Mouse (Mus musculus) gastrocnemius, postnatal 36 days (tissue): ENCODE data around the gene Thoc5. TPM values are rescaled to one million over a fixed set of nuclear protein-coding genes. Genes with fewer than 3 reads are reported as not detected.

Experiments
- DNase-seq, 2 experiments: peaks; one replicate each; pipeline ENCODE4 v3.0.0; 2022
- intact Hi-C: fragments of 180-260 bp; cut with DNase I; formaldehyde crosslinking; loops from one replicate; pipeline ENCODE4 v1.15.1; 2025
- total RNA-seq, 2 experiments: library from RNA; stranded (reverse); gene quantifications; 2 replicates each; pipeline ENCODE4 v1.2.3; 2021

The Thoc5 gene
- total RNA-seq, 2 experiments from 2014 or later, result 12.9 to 14.0 TPM

- intact Hi-C loops, result no loop called here
- no peak for DNase-seq
These were observed 5.3 kb downstream of the Thoc5 start for GRCm38 (mm10) chr11:4900437-4900836.

- intact Hi-C loops, result no loop called here
- DNase-seq, result no peak
These were observed 6.8 kb downstream of the Thoc5 start for GRCm38 (mm10) chr11:4901956-4902355.

GRCm38 (mm10) chr11:4906231-4906630 is 11.1 kb downstream of the Thoc5 start:
- DNase-seq, result no peak
- intact Hi-C loops, result no loop called here

GRCm38 (mm10) chr11:4916068-4916467 is 20.9 kb downstream of the Thoc5 start:
- intact Hi-C loops, result loop anchor here (1.0 kb wide), 1 partner anchor 58 kb away; no protein-coding TSS in a partner anchor
- peak in 1 of 2 experiments; percentile 43 for DNase-seq

GRCm38 (mm10) chr11:4921281-4921680 is 26.2 kb downstream of the Thoc5 start:
- DNase-seq, result no peak

GRCm38 (mm10) chr11:4921751-4922150 is 26.6 kb downstream of the Thoc5 start:
- DNase-seq, result no peak
- intact Hi-C loops, result no loop called here

More at GRCm38 (mm10) chr11:4921281-4921680, 26.2 kb downstream of the Thoc5 start:
- intact Hi-C loops, result no loop called here

- intact Hi-C loops, result no loop called here
- no peak for DNase-seq
These were observed 32.1 kb downstream of the Thoc5 start for GRCm38 (mm10) chr11:4927224-4927623.

GRCm38 (mm10) chr11:4931009-4931601 is 36.0 kb downstream of the Thoc5 start:
- intact Hi-C loops, result no loop called here
- DNase-seq, result no peak

- no peak for DNase-seq
- intact Hi-C loops, result no loop called here
These were observed 41.1 kb downstream of the Thoc5 start for GRCm38 (mm10) chr11:4936243-4936642.

- DNase-seq, result no peak
- intact Hi-C loops, result no loop called here
These were observed 51.4 kb downstream of the Thoc5 start for GRCm38 (mm10) chr11:4946530-4946929.

GRCm38 (mm10) chr11:4946947-4947812 is 52.1 kb downstream of the Thoc5 start:
- no peak for DNase-seq

GRCm38 (mm10) chr11:4947813-4948174 is 52.7 kb downstream of the Thoc5 start, which contains the start of gene Nefh:
Gene Nefh (minus strand): TSS chr11:4948064.
- intact Hi-C loops, result no loop called here
- DNase-seq, result no peak

More at GRCm38 (mm10) chr11:4946947-4947812, 52.1 kb downstream of the Thoc5 start:
- intact Hi-C loops, result no loop called here

- intact Hi-C loops, result no loop called here
- DNase-seq, result no peak
These were observed 53.7 kb downstream of the Thoc5 start for GRCm38 (mm10) chr11:4948792-4949191.

GRCm38 (mm10) chr11:4949256-4950044 is 54.3 kb downstream of the Thoc5 start:
- intact Hi-C loops, result no loop called here
- peak in 1 of 2 experiments; percentile 22 for DNase-seq

- no peak for DNase-seq
- intact Hi-C loops, result no loop called here
These were observed 58.3 kb downstream of the Thoc5 start for GRCm38 (mm10) chr11:4953401-4953800.

GRCm38 (mm10) chr11:4953918-4954317 is 58.8 kb downstream of the Thoc5 start:
- intact Hi-C loops, result no loop called here
- DNase-seq, result no peak

- DNase-seq, result no peak
- intact Hi-C loops, result no loop called here
These were observed 68.1 kb downstream of the Thoc5 start for GRCm38 (mm10) chr11:4963099-4963808.

GRCm38 (mm10) chr11:4966325-4966724 is 71.2 kb downstream of the Thoc5 start:
- DNase-seq, result no peak
- intact Hi-C loops, result no loop called here

GRCm38 (mm10) chr11:4966888-4967287 is 71.8 kb downstream of the Thoc5 start:
- no peak for DNase-seq
- intact Hi-C loops, result no loop called here

- no peak for DNase-seq
- intact Hi-C loops, result no loop called here
These were observed 72.4 kb downstream of the Thoc5 start for GRCm38 (mm10) chr11:4967549-4967948.
